Mouse (Mus musculus) neural tube, embryonic 15.5 days (tissue): Measurements from ENCODE around the gene Nudt22. TPM values are rescaled to one million over a fixed set of nuclear protein-coding genes. Genes with fewer than 3 reads are reported as not detected.
A peak's percentile ranks its signal among the peaks of the same experiment; 100 is the strongest.
"Not testable (repeated sequence)": the region's sequence is repeated elsewhere in the genome, so short reads cannot be mapped to it uniquely, and the experiment has no call there.

Source experiments
- ATAC-seq: fragments of 200-750 bp; cut with Nextera tagmentation; 2 replicates; pipeline ENCODE4 v1.8.0; 2017; ENCODE audit warnings: mild to moderate bottlenecking, moderate TSS enrichment, moderate library complexity; ENCODE audit not compliant: low FRiP score
- H3K27ac ChIP-seq: fragments of 300-500 bp; sonication (generic); replicated peaks from 2 replicates; pipeline ENCODE4 v1.5.1; 2015; ENCODE audit warnings: mild to moderate bottlenecking, inconsistent platforms
- H3K27me3 ChIP-seq: fragments of 300-500 bp; sonication (generic); replicated peaks from 2 replicates; pipeline ENCODE4 v1.6.1; 2015; ENCODE audit warnings: inconsistent platforms
- H3K36me3 ChIP-seq: fragments of 300-500 bp; sonication (generic); 2 replicates; pipeline ENCODE4 v1.6.1; 2015; ENCODE audit warnings: inconsistent platforms
- H3K4me1 ChIP-seq: fragments of 300-500 bp; sonication (generic); 2 replicates; pipeline ENCODE4 v1.6.1; 2015; ENCODE audit warnings: inconsistent platforms
- H3K4me2 ChIP-seq: fragments of 300-500 bp; sonication (generic); 2 replicates; pipeline ENCODE4 v1.6.1; 2015; ENCODE audit warnings: inconsistent platforms, mild to moderate bottlenecking, moderate library complexity
- H3K4me3 ChIP-seq: fragments of 300-500 bp; sonication (generic); replicated peaks from 2 replicates; pipeline ENCODE4 v1.5.1; 2015; ENCODE audit warnings: mild to moderate bottlenecking, inconsistent platforms
- H3K9ac ChIP-seq: fragments of 300-500 bp; sonication (generic); replicated peaks from 2 replicates; pipeline ENCODE4 v1.6.1; 2015; ENCODE audit warnings: mild to moderate bottlenecking, inconsistent platforms
- H3K9me3 ChIP-seq: fragments of 300-500 bp; sonication (generic); replicated peaks from 2 replicates; pipeline ENCODE4 v1.6.1; 2016; ENCODE audit warnings: inconsistent platforms
- WGBS: fragments of 180-500 bp; shearing (Covaris S2); methylation state at CpG from one replicate; pipeline ENCODE4 v1.1.7; 2015; ENCODE audit warnings: mixed read lengths; 5-methylcytosine and 5-hydroxymethylcytosine counted together
- polyA plus RNA-seq: library from polyadenylated mRNA; unstranded; fragments of >200 nt; fragmentation: Nextera tagmentation; extraction: Ambion mirVana; gene quantifications from 2 replicates; pipeline ENCODE4 v1.2.1, GENCODE M21; 2015

The Nudt22 gene
- polyA plus RNA-seq, 1 experiment from 2014 or later = 24.8 TPM

GRCm38 (mm10) chr19:6994002-6994401, 1.9 kb downstream of the Nudt22 start:
- H3K9me3 ChIP-seq = no peaks in the 10 kb centered on the region
- H3K4me1 ChIP-seq = peaks cover 54% of the 10 kb centered on the region
- no peak overlapping the region for H3K27ac ChIP-seq
- H3K36me3 ChIP-seq = peaks cover 5% of the 10 kb centered on the region
- H3K9ac ChIP-seq = no peak overlapping the region
- ATAC-seq = no peak
- no peak overlapping the region for H3K4me3 ChIP-seq
- no peaks in the 10 kb centered on the region for H3K27me3 ChIP-seq
- H3K4me2 ChIP-seq = no peak overlapping the region
- WGBS = 91% methylated on average over 8 of the region's 8 CpGs

GRCm38 (mm10) chr19:6993011-6993770, 2.7 kb downstream of the Nudt22 start:
- no peaks in the 10 kb centered on the region for H3K9me3 ChIP-seq
- 63% methylated on average over 14 of the region's 14 CpGs for WGBS
- peak overlapping the region; percentile 45; the same call in 1 of the 2 replicates for H3K27ac ChIP-seq
- H3K4me1 ChIP-seq = peaks cover 57% of the 10 kb centered on the region
- H3K9ac ChIP-seq = peak overlapping the region; percentile 42
- H3K36me3 ChIP-seq = no peaks in the 10 kb centered on the region
- 0 out of 2 replicates have a peak, but pooled peaks have one; percentile 1 for ATAC-seq
- H3K4me2 ChIP-seq = peak overlapping the region; percentile 89
- H3K27me3 ChIP-seq = no peaks in the 10 kb centered on the region
- peak overlapping the region; percentile 49 for H3K4me3 ChIP-seq

DNA sequence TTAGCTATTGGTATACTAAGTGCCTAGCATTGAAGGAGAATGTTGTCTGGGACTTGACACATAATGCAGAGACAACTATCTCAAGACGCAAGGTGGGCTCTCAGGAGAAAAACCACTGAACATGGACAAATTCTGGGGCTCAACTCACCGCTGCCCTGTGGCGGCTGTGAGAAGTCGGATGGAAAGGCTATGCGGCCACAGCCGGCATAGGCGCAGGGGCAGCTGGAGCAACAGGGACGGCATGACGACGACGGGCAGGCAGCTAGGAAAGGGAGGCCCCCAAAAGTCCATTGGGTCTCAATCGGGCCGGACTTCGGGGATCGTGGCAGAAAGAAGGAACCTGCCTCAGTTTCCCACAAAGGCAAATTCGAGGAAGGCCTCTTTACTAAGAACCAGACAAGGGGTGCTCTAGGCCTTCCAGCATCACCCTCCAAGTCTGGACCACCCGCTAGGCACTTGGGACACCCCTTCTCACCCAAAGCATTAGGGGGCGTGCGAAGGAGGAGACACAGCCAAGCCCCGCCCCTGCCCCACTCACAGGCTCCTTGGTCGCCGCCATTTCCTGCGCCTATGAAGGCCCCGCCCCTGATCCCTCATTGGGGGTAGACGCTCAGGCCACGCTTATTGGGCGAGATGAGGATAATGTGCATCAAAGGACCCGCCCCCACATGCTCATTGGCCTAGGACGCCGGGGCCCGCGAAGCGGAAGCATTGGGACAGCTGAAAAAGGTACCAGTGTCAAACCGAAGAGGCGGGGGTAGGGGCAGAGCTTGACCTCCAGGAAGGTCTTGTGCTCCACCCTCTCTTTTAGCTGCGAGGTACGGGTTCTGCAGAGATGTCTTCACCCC, 3.7 kb downstream of the Nudt22 start, which contains the start of gene Dnajc4:
Gene Dnajc4 (minus strand): TSS at position 562 of the 848 bp plus-strand sequence.
- H3K4me2 ChIP-seq = peak within 1 kb of the TSS; percentile 89
- peaks cover 55% of the 10 kb centered on the region for H3K4me1 ChIP-seq
- peak; percentile 92 for ATAC-seq
- H3K36me3 ChIP-seq = no peaks in the 10 kb centered on the region
- peak within 1 kb of the TSS; percentile 49 for H3K4me3 ChIP-seq
- 2% methylated on average over 37 of the region's 37 CpGs for WGBS
- H3K27ac ChIP-seq = peak within 1 kb of the TSS; percentile 66
- peak within 1 kb of the TSS; percentile 63 for H3K9ac ChIP-seq
- H3K27me3 ChIP-seq = no peaks in the 10 kb centered on the region
- H3K9me3 ChIP-seq = no peaks in the 10 kb centered on the region

- not testable (repeated sequence) for H3K4me2 ChIP-seq, H3K27me3 ChIP-seq, H3K27ac ChIP-seq, H3K36me3 ChIP-seq, H3K9ac ChIP-seq, H3K4me3 ChIP-seq, H3K9me3 ChIP-seq, ATAC-seq
- 94% methylated on average over 6 of the region's 6 CpGs for WGBS
- peaks cover 54% of the 10 kb centered on the region for H3K4me1 ChIP-seq
Observed at GRCm38 (mm10) chr19:6991166-6991565, 4.8 kb downstream of the Nudt22 start.

GRCm38 (mm10) chr19:6990712-6991111, 5.2 kb downstream of the Nudt22 start:
- H3K4me2 ChIP-seq = no peak overlapping the region
- no peak overlapping the region for H3K9ac ChIP-seq
- 0 out of 2 replicates have a peak, but pooled peaks cover under 1% of the 10 kb centered on the region for H3K36me3 ChIP-seq
- H3K4me1 ChIP-seq = peaks cover 58% of the 10 kb centered on the region
- no peak overlapping the region for H3K4me3 ChIP-seq
- no peaks in the 10 kb centered on the region for H3K27me3 ChIP-seq
- no peak for ATAC-seq
- H3K9me3 ChIP-seq = no peaks in the 10 kb centered on the region
- no peak overlapping the region for H3K27ac ChIP-seq
- 86% methylated on average over 6 of the region's 6 CpGs for WGBS

DNA sequence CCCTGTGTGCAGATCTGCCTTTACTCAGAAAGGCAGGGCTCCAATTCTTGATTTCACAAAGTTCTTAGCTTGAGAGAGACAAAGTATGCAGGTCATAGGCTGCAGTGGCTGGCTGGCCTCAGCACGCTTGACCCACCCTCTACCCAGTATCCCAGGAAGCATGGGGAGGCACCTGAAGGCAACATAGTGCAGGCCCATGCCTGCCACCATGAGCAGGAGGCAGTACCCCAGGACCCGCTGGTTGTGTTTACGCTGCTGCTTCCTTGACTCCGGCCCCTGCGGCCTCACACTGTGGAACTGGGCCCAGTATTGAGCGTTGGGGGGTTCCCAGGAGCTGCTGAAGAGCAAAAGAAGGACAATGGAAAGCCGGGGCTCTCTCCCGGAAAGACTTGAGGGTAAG, 6.7 kb downstream of the Nudt22 start:
- Histone ChIP-seq H3K27ac (no peak overlapping the region), H3K4me3 (no peak overlapping the region), H3K36me3 (peaks cover 12% of the 10 kb centered on the region), H3K27me3 (no peaks in the 10 kb centered on the region), H3K4me2 (no peak overlapping the region), H3K9me3 (no peaks in the 10 kb centered on the region), H3K4me1 (peaks cover 50% of the 10 kb centered on the region), H3K9ac (no peak overlapping the region)
- no peak for ATAC-seq
- WGBS = 95% methylated on average over 8 of the region's 8 CpGs

GRCm38 (mm10) chr19:6987904-6988285, 8.0 kb downstream of the Nudt22 start:
- Histone ChIP-seq H3K9me3 (no peaks in the 10 kb centered on the region), H3K4me3 (peak overlapping the region; percentile 80), H3K4me1 (peaks cover 41% of the 10 kb centered on the region), H3K4me2 (peak overlapping the region; percentile 88), H3K27ac (peak overlapping the region; percentile 86), H3K9ac (peak overlapping the region; percentile 92), H3K36me3 (peaks cover 18% of the 10 kb centered on the region), H3K27me3 (no peaks in the 10 kb centered on the region)
- 0 out of 2 replicates have a peak, but pooled peaks have one; percentile 0 for ATAC-seq
- WGBS = 3% methylated on average over 8 of the region's 8 CpGs

GRCm38 (mm10) chr19:6987061-6987903, 8.6 kb downstream of the Nudt22 start, which contains the start of gene Vegfb:
TSS of gene Vegfb (minus strand) at chr19:6987651.
- Histone ChIP-seq H3K36me3 (peaks cover 24% of the 10 kb centered on the region), H3K9ac (peak within 1 kb of the TSS; percentile 92), H3K27me3 (no peaks in the 10 kb centered on the region), H3K4me2 (peak within 1 kb of the TSS; percentile 88), H3K4me1 (peaks cover 38% of the 10 kb centered on the region), H3K4me3 (peak within 1 kb of the TSS; percentile 80), H3K27ac (peak within 1 kb of the TSS; percentile 86), H3K9me3 (no peaks in the 10 kb centered on the region)
- WGBS = under 1% methylated on average over 65 of the region's 85 CpGs
- peak; percentile 56 for ATAC-seq

- Histone ChIP-seq H3K9me3 (no peaks in the 10 kb centered on the region), H3K27ac (peak overlapping the region; percentile 86), H3K27me3 (no peaks in the 10 kb centered on the region), H3K4me1 (peaks cover 33% of the 10 kb centered on the region), H3K9ac (peak overlapping the region; percentile 92; the same call in 1 of the 2 replicates), H3K36me3 (peaks cover 27% of the 10 kb centered on the region), H3K4me3 (peak overlapping the region; percentile 80), H3K4me2 (peak overlapping the region; percentile 88)
- ATAC-seq = no peak
- WGBS = 83% methylated on average over 10 of the region's 10 CpGs
Observed at GRCm38 (mm10) chr19:6985951-6986708, 9.8 kb downstream of the Nudt22 start.

DNA sequence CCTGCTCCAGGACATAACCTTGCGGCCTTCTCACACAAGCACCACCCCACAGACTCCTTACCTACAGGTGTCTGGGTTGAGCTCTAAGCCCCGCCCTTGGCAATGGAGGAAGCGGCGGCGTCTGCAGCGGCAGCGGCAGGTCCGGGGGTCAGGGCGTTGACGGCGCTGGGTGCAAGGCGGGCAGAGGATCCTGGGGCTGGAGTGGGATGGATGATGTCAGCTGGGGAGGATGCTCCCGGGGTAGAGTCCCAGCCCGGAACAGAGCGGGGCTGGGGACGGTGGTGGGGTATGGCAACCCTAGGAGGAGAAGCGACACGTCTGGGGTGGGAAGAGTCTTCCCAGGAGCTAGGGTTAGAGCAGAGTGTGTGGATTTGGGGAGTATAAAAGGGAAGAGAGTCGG, 10.6 kb downstream of the Nudt22 start:
- no peak overlapping the region for H3K4me3 ChIP-seq
- peaks cover 38% of the 10 kb centered on the region for H3K4me1 ChIP-seq
- no peaks in the 10 kb centered on the region for H3K27me3 ChIP-seq
- no peak overlapping the region for H3K9ac ChIP-seq
- 84% methylated on average over 19 of the region's 19 CpGs for WGBS
- peaks cover 27% of the 10 kb centered on the region for H3K36me3 ChIP-seq
- no peak overlapping the region for H3K4me2 ChIP-seq
- no peak for ATAC-seq
- no peaks in the 10 kb centered on the region for H3K9me3 ChIP-seq
- no peak overlapping the region for H3K27ac ChIP-seq
